Mouse (Mus musculus) neural tube, embryonic 11.5 days (tissue): ENCODE data around the gene Cdc37l1. TPM values are rescaled to one million over a fixed set of nuclear protein-coding genes. Genes with fewer than 3 reads are reported as not detected.

ENCODE experiments used
- ATAC-seq: fragments of 200-750 bp; cut with Nextera tagmentation; 2 replicates; pipeline ENCODE4 v1.8.0; 2017; ENCODE audit warnings: moderate number of reproducible peaks, mild to moderate bottlenecking, moderate TSS enrichment, moderate library complexity; ENCODE audit not compliant: insufficient read depth, low FRiP score, low TSS enrichment
- DNase-seq: peaks from one replicate; pipeline ENCODE4 v3.0.0-alpha.2; 2015; ENCODE audit warnings: low spot score
- H3K27ac ChIP-seq: fragments of 300-500 bp; sonication (generic); 2 replicates; pipeline ENCODE4 v1.5.1; 2014; ENCODE audit warnings: low read depth, mild to moderate bottlenecking, low read length
- H3K27me3 ChIP-seq: fragments of 300-500 bp; sonication (generic); 2 replicates; pipeline ENCODE4 v1.6.1; 2014; ENCODE audit warnings: mild to moderate bottlenecking, low read length, mixed read lengths; ENCODE audit not compliant: control insufficient read depth, insufficient read depth
- H3K36me3 ChIP-seq: fragments of 300-500 bp; sonication (generic); 2 replicates; pipeline ENCODE4 v1.6.1; 2014; ENCODE audit warnings: mild to moderate bottlenecking, low read length, moderate library complexity, mixed read lengths; ENCODE audit not compliant: control insufficient read depth, insufficient read depth
- H3K4me1 ChIP-seq: fragments of 300-500 bp; sonication (generic); 2 replicates; pipeline ENCODE4 v1.6.1; 2014; ENCODE audit warnings: low read length, mixed read lengths; ENCODE audit not compliant: control insufficient read depth, insufficient read depth
- H3K4me2 ChIP-seq: fragments of 300-500 bp; sonication (generic); 2 replicates; pipeline ENCODE4 v1.6.1; 2014; ENCODE audit warnings: low read depth, mild to moderate bottlenecking, moderate library complexity
- H3K4me3 ChIP-seq: fragments of 300-500 bp; sonication (generic); 2 replicates; pipeline ENCODE4 v1.5.1; 2014; ENCODE audit warnings: low read depth, low read length
- H3K9ac ChIP-seq: fragments of 300-500 bp; sonication (generic); 2 replicates; pipeline ENCODE4 v1.6.1; 2014; ENCODE audit warnings: mild to moderate bottlenecking, low read length
- H3K9me3 ChIP-seq: fragments of 300-500 bp; sonication (generic); 2 replicates; pipeline ENCODE4 v1.6.1; 2016; ENCODE audit warnings: low read length; ENCODE audit not compliant: control insufficient read depth
- WGBS: fragments of 180-500 bp; shearing (Covaris S2); extraction: QIAGEN DNeasy Blood & Tissue Kit; methylation state at CpG from one replicate; pipeline ENCODE4 v1.1.7; 2014; 5-methylcytosine and 5-hydroxymethylcytosine counted together
- polyA plus RNA-seq: library from polyadenylated mRNA; unstranded; fragments of >200 nt; fragmentation: Nextera tagmentation; extraction: Ambion mirVana; gene quantifications from 2 replicates; pipeline ENCODE4 v1.2.1, GENCODE M21; 2014

Gene Cdc37l1
- polyA plus RNA-seq, 1 experiment from 2014 or later: 53.0 TPM

DNA sequence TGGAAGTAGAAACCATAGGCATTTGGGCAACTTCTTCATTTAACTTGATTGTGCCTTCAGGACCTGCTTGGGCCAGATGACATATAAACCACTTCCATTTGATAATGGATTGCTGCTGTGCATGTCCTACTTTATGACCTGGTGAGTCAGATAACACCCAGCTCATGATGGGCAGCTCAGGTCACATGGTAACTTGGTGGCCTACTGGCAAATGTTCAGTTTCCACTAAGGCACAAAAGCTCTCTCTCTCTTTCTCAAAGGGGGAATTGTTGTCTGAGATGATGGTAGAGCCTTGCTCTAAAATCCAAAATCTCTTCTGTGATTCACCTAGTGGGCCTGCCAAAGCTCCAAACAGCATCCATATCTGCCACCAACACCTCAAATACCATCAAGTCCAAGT is 42.5 kb downstream of the Cdc37l1 start:
- no peak overlapping the region for H3K9ac ChIP-seq
- no peaks in the 10 kb centered on the region for H3K27me3 ChIP-seq
- H3K4me2 ChIP-seq: no peak overlapping the region
- no peaks in the 10 kb centered on the region for H3K36me3 ChIP-seq
- ATAC-seq (no peak), DNase-seq (no peak)
- no peak overlapping the region for H3K27ac ChIP-seq
- no peaks in the 10 kb centered on the region for H3K9me3 ChIP-seq
- H3K4me1 ChIP-seq: no peaks in the 10 kb centered on the region
- H3K4me3 ChIP-seq: no peak overlapping the region

DNA sequence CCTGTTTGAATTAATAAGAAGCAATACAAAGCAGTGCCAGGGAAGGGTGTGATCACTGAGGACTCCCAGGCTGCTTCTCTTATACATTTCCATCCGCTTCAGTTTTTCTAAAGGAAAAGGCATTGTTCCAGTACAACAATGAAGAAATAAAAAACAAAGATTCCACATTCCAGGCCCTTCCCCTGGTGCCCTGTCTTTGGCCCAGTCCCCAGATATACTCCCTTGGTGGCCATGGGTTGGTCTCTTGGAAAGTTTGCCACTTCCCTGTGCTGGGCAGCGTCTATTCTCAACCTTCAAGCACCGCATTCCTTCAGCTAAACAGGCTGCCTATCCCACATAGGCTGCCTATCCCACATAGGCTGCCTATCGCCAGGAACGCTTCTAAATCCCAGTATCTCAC is 46.9 kb downstream of the Cdc37l1 start:
- Histone ChIP-seq H3K9ac (no peak overlapping the region), H3K27me3 (no peaks in the 10 kb centered on the region), H3K36me3 (no peaks in the 10 kb centered on the region), H3K4me3 (no peak overlapping the region), H3K4me2 (no peak overlapping the region), H3K9me3 (no peaks in the 10 kb centered on the region), H3K27ac (no peak overlapping the region), H3K4me1 (no peaks in the 10 kb centered on the region)
- DNase-seq (no peak), ATAC-seq (no peak)
- 92% methylated on average over 5 of the region's 5 CpGs for WGBS

DNA sequence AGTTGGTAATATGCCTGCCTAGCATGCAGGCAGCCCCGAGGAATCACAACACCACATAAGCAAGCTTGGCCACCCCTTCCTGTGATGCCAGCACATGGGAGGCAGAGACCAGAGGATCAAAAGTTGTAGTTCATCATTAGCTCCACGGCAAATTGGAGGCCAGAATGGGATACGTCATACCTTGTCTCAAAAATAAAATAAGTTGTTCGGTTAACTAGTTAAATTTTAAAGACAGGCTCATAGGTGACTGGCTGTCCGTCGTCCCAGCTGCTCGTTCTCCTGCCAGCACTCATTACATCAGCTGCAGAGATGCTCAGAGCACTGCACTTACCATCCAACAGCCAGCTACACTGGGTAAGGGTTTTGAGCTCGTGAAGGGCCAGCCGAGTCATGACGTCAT is 47.4 kb downstream of the Cdc37l1 start:
- no peaks in the 10 kb centered on the region for H3K36me3 ChIP-seq
- WGBS: 92% methylated on average over 10 of the region's 10 CpGs
- H3K4me1 ChIP-seq: no peaks in the 10 kb centered on the region
- ATAC-seq (no peak), DNase-seq (no peak)
- H3K9me3 ChIP-seq: no peaks in the 10 kb centered on the region
- H3K4me3 ChIP-seq: no peak overlapping the region
- H3K9ac ChIP-seq: no peak overlapping the region
- no peak overlapping the region for H3K27ac ChIP-seq
- H3K27me3 ChIP-seq: no peaks in the 10 kb centered on the region
- H3K4me2 ChIP-seq: no peak overlapping the region

DNA sequence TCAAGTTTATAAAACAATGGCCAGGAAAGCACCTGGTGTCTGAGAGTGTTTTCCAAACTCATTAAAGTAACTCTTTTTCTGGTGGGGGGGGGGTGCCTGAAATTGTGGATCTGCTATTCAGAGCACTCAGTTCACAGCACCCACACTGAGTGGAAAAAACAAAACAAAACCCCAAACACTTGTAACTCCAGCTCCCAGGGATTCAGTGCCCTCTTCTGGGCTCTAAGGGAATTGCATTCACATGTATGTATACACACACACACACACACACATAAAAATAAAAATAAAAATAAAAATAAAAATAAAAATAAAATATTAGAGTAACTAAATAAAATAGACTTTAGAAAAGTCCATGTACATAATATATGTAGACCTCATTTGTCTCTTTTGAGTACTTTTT is 49.2 kb downstream of the Cdc37l1 start:
- DNase-seq (no peak), ATAC-seq (no peak)
- H3K4me3 ChIP-seq: no peak overlapping the region
- H3K4me1 ChIP-seq: peaks cover 2% of the 10 kb centered on the region; the same call in 1 of the 2 replicates
- H3K9me3 ChIP-seq: no peaks in the 10 kb centered on the region
- no peaks in the 10 kb centered on the region for H3K36me3 ChIP-seq
- H3K27ac ChIP-seq: no peak overlapping the region
- H3K9ac ChIP-seq: no peak overlapping the region
- no peak overlapping the region for H3K4me2 ChIP-seq
- H3K27me3 ChIP-seq: no peaks in the 10 kb centered on the region

DNA sequence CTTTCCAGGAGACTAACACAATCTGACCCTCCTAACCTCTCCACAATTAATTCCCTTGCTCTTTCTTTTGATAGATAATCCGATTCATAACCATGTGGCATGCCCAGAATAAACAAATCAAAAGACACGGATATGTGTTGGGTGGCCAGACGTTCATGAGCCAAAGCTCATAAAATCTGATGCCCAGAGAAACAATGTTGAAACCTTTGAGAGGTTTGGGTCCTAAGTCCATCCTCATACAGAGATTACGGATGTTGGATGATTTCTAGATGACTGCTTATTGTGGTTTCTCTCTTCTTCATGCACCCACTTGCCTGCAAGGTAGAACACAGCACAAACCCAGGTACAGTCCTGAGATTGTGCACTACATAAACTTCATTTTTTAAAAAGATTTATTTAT is 50.1 kb downstream of the Cdc37l1 start:
- ATAC-seq (no peak), DNase-seq (no peak)
- Histone ChIP-seq H3K27me3 (no peaks in the 10 kb centered on the region), H3K4me3 (no peak overlapping the region), H3K4me1 (peaks cover 6% of the 10 kb centered on the region), H3K4me2 (no peak overlapping the region), H3K27ac (no peak overlapping the region), H3K9ac (no peak overlapping the region), H3K9me3 (no peaks in the 10 kb centered on the region), H3K36me3 (no peaks in the 10 kb centered on the region)
- whole genome bisulfite sequencing: 95% methylated on average over 4 of the region's 4 CpGs

DNA sequence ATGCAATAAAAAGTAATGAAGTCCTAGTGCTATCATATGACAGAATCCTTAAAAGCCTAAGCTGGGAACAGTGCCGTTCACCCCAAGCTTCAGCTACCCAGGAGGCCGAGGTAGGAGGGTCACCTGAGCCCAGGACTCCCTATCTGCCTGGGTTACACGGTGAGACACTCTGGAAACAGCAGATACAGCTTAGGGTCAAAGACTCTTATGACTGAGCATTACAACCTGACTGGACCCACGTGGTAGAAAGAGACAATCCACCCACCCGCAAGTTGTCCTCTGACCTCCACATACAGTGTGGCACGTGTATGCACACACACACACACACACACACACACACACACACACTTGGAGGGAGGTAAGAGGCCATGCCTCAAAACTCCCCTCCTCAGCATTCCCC is 52.0 kb downstream of the Cdc37l1 start:
- no peak overlapping the region for H3K4me3 ChIP-seq
- H3K9ac ChIP-seq: no peak overlapping the region
- 86% methylated on average over 6 of the region's 6 CpGs for WGBS
- peaks cover 9% of the 10 kb centered on the region for H3K4me1 ChIP-seq
- no peak overlapping the region for H3K27ac ChIP-seq
- H3K4me2 ChIP-seq: no peak overlapping the region
- no peaks in the 10 kb centered on the region for H3K9me3 ChIP-seq
- no peaks in the 10 kb centered on the region for H3K27me3 ChIP-seq
- DNase-seq: no peak
- H3K36me3 ChIP-seq: no peaks in the 10 kb centered on the region
- ATAC-seq: no peak

DNA sequence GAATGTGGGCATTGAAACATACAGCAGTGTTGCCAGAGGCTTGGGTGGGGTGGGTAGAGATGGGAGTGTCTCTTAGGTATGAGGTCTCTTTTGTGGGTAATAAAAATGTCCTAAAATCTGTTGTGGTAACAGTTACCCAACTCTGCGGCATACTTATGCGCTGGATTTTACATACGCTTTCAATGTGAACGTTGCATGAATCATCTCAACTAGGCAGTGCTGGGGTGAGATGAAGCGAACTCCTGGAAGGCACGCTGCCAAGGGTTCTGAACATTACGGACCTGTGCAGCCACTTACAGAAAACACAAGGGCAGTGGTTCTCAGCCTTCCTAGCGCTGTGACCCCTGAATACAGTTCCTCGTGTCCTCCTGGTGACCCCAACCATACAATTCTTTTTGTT is 52.5 kb downstream of the Cdc37l1 start:
- no peaks in the 10 kb centered on the region for H3K9me3 ChIP-seq
- ATAC-seq (no peak), DNase-seq (no peak)
- H3K4me2 ChIP-seq: no peak overlapping the region
- peaks cover 9% of the 10 kb centered on the region for H3K4me1 ChIP-seq
- WGBS: 92% methylated on average over 9 of the region's 9 CpGs
- no peaks in the 10 kb centered on the region for H3K27me3 ChIP-seq
- H3K27ac ChIP-seq: no peak overlapping the region
- H3K9ac ChIP-seq: no peak overlapping the region
- no peak overlapping the region for H3K4me3 ChIP-seq
- no peaks in the 10 kb centered on the region for H3K36me3 ChIP-seq

DNA sequence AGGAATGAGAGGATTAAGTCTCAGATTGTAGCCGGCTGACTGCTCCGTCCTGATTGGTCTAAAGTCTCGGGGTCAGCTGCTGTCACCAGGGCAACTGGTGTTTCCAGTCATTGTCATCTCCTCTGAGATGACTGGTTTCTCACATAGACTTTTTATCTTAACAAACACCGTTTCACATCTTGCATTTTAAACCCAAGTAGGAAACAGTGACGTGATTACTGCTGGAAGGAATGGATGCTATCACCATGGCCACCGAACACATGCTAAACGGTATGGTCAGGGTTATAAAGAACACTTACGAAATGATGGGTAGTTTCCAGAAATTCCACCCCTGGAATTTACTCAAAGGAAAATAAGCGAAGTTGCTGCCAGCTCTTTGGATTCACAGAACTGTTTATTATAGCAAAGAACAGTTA is 54.2 kb downstream of the Cdc37l1 start:
- DNase-seq (no peak), ATAC-seq (no peak)
- Histone ChIP-seq H3K36me3 (no peaks in the 10 kb centered on the region), H3K27ac (no peak overlapping the region), H3K4me3 (no peak overlapping the region), H3K4me1 (peaks cover 9% of the 10 kb centered on the region), H3K9ac (no peak overlapping the region), H3K9me3 (no peaks in the 10 kb centered on the region), H3K4me2 (no peak overlapping the region), H3K27me3 (no peaks in the 10 kb centered on the region)
- 52% methylated on average over 9 of the region's 9 CpGs for WGBS

DNA sequence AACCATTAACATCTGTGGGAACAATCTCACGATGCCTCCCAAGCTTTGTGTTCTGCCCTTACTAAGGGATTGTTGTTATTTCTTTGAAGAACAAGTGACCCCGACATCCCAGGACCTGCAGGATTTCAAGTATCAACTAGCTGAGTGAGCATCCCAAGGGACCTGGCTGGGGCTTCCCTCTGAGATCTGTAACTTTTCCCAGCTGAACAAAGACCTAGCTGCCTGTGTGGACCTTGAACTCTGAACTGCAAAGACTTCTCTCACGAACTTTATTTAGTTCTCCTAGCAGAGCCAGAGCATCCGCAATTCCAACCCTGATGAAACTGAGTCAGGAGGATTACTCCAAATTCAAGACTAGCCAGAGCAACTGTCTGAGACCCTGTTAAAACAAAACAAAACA is 55.2 kb downstream of the Cdc37l1 start:
- Histone ChIP-seq H3K36me3 (no peaks in the 10 kb centered on the region), H3K4me3 (no peak overlapping the region), H3K27ac (no peak overlapping the region), H3K27me3 (no peaks in the 10 kb centered on the region), H3K9ac (no peak overlapping the region), H3K4me2 (no peak overlapping the region), H3K4me1 (peaks cover 9% of the 10 kb centered on the region), H3K9me3 (no peaks in the 10 kb centered on the region)
- no peak for DNase-seq
- 56% methylated on average over 4 of the region's 4 CpGs for WGBS
- ATAC-seq: no peak
